Mouse (Mus musculus) c-Kit-positive CD71-negative TER-119-negative erythroid progenitor cells, embryonic 14.5 days (primary cell): ENCODE measurements around the gene Efcab12.

Experiments
- DNase-seq: peaks from one replicate; pipeline ENCODE4 v3.0.0-alpha.2; 2013; ENCODE audit warnings: low read depth

The Efcab12 gene

GRCm38 (mm10) chr6:115791842-115792686 is 46.1 kb downstream of the Efcab12 start:
- DNase-seq = no peak

GRCm38 (mm10) chr6:115791016-115791415 is 47.2 kb downstream of the Efcab12 start:
- DNase-seq = no peak

GRCm38 (mm10) chr6:115782781-115783180 is 55.4 kb downstream of the Efcab12 start:
- DNase-seq = no peak

GRCm38 (mm10) chr6:115776363-115776762 is 61.8 kb downstream of the Efcab12 start:
- no peak for DNase-seq

- no peak for DNase-seq
These were observed 62.4 kb downstream of the Efcab12 start for GRCm38 (mm10) chr6:115775838-115776237.

- no peak for DNase-seq
These were observed 63.7 kb downstream of the Efcab12 start, which contains the start of gene Cand2 for GRCm38 (mm10) chr6:115774501-115774921. TSS of gene Cand2 (plus strand) at chr6:115774538.

- no peak for DNase-seq
These were observed 64.2 kb downstream of the Efcab12 start for GRCm38 (mm10) chr6:115773966-115774413.

GRCm38 (mm10) chr6:115772604-115773003 is 65.6 kb downstream of the Efcab12 start:
- DNase-seq = no peak

GRCm38 (mm10) chr6:115772201-115772600 is 66.0 kb downstream of the Efcab12 start:
- DNase-seq = no peak

GRCm38 (mm10) chr6:115770852-115771251 is 67.4 kb downstream of the Efcab12 start:
- no peak for DNase-seq

- no peak for DNase-seq
These were observed 68.0 kb downstream of the Efcab12 start for GRCm38 (mm10) chr6:115770059-115770670.

GRCm38 (mm10) chr6:115768207-115768606 is 70.0 kb downstream of the Efcab12 start:
- DNase-seq = no peak

- DNase-seq = no peak
These were observed 70.9 kb downstream of the Efcab12 start for GRCm38 (mm10) chr6:115767357-115767756.

GRCm38 (mm10) chr6:115764179-115764578 is 74.0 kb downstream of the Efcab12 start:
- DNase-seq = no peak

- DNase-seq = no peak
These were observed 76.0 kb downstream of the Efcab12 start, which contains the start of gene Tmem40 for GRCm38 (mm10) chr6:115761995-115762756. TSS of gene Tmem40 (minus strand) at chr6:115762410.

- no peak for DNase-seq
These were observed 77.2 kb downstream of the Efcab12 start for GRCm38 (mm10) chr6:115760982-115761381.
